Mouse (Mus musculus): Measurements from ENCODE around the gene Syp.

DNA sequence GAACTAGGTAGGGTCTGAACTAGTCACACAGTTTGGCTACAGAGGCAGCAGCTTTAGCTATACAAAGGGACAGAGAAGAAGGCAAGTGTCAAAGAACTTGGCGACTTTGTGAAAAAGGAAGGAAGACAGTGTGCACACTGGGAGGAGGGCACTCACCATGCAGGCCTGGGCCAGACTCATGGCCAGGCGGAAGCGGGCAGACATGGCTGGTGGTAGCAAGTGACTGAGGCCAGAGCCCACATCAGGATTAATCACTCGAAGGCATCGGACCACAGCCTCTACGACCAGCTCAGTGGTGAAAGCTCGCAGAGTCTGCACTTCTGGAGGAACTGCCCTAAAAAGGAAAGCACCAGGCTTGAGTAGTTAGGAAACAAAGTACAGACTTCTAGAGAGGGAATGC lies 34.3 kb upstream of the Syp start:
- TF ChIP-seq CTCF (IDR thresholded peaks at IDR 0.05; ENCODE audit: low read depth) (no peak), EP300 (IDR thresholded peaks at IDR 0.05; ENCODE audit: low read depth) (no peak)
